Mouse (Mus musculus) skeletal muscle tissue, adult 2 months (tissue): ENCODE results near the gene Cenpv.

Experiments used
- DNase-seq: peaks from one replicate; pipeline ENCODE4 v3.0.0-alpha.2; 2012; ENCODE audit warnings: low read depth, low spot score

The Cenpv gene

GRCm38 (mm10) chr11:62554163-62554855 is 15.2 kb upstream of the Cenpv start:
- no peak for DNase-seq

- DNase-seq, result no peak
Observed at GRCm38 (mm10) chr11:62553633-62554032, 14.6 kb upstream of the Cenpv start.

- no peak for DNase-seq
Observed at GRCm38 (mm10) chr11:62553186-62553585, 14.1 kb upstream of the Cenpv start.

- DNase-seq, result peak; percentile 91
Observed at GRCm38 (mm10) chr11:62551226-62552119, 12.4 kb upstream of the Cenpv start.

GRCm38 (mm10) chr11:62550727-62551225 is 11.7 kb upstream of the Cenpv start, which contains the start of gene Ubb:
Gene Ubb, plus strand, starts transcription at chr11:62551171.
- peak; percentile 100 for DNase-seq

- peak; percentile 76 for DNase-seq
Observed at GRCm38 (mm10) chr11:62550227-62550685, 11.2 kb upstream of the Cenpv start.

GRCm38 (mm10) chr11:62549782-62550181 is 10.7 kb upstream of the Cenpv start:
- DNase-seq, result peak; percentile 85

- DNase-seq, result no peak
Observed at GRCm38 (mm10) chr11:62543991-62544390, 4.9 kb upstream of the Cenpv start.

- no peak for DNase-seq
Observed at GRCm38 (mm10) chr11:62541581-62541980, 2.5 kb upstream of the Cenpv start.

- no peak for DNase-seq
Observed at GRCm38 (mm10) chr11:62540969-62541368, 1.9 kb upstream of the Cenpv start.

GRCm38 (mm10) chr11:62540167-62540566 is 1.1 kb upstream of the Cenpv start:
- DNase-seq, result no peak

- DNase-seq, result no peak
Observed at GRCm38 (mm10) chr11:62538321-62539088, 556 bp downstream of the Cenpv start.

- DNase-seq, result no peak
Observed at GRCm38 (mm10) chr11:62537590-62537989, 1.5 kb downstream of the Cenpv start.

GRCm38 (mm10) chr11:62537089-62537488 is 2.0 kb downstream of the Cenpv start:
- DNase-seq, result no peak

GRCm38 (mm10) chr11:62522283-62522682 is 16.8 kb downstream of the Cenpv start:
- DNase-seq, result no peak

- DNase-seq, result no peak
Observed at GRCm38 (mm10) chr11:62518991-62519390, 20.1 kb downstream of the Cenpv start.

- DNase-seq, result no peak
Observed at GRCm38 (mm10) chr11:62513311-62513710, 25.8 kb downstream of the Cenpv start.

GRCm38 (mm10) chr11:62512529-62513080 is 26.5 kb downstream of the Cenpv start:
- DNase-seq, result no peak

GRCm38 (mm10) chr11:62511444-62512202 is 27.4 kb downstream of the Cenpv start:
- no peak for DNase-seq

- no peak for DNase-seq
Observed at GRCm38 (mm10) chr11:62510956-62511355, 28.1 kb downstream of the Cenpv start.

GRCm38 (mm10) chr11:62509571-62509970 is 29.5 kb downstream of the Cenpv start:
- DNase-seq, result no peak
